Mouse (Mus musculus): ENCODE data around the gene Psg26. TPM values are rescaled to one million over a fixed set of nuclear protein-coding genes. Genes with fewer than 3 reads are reported as not detected.

The Psg26 gene
- polyA plus RNA-seq (2012; rRNA removed), result not detected in 2 replicates

DNA sequence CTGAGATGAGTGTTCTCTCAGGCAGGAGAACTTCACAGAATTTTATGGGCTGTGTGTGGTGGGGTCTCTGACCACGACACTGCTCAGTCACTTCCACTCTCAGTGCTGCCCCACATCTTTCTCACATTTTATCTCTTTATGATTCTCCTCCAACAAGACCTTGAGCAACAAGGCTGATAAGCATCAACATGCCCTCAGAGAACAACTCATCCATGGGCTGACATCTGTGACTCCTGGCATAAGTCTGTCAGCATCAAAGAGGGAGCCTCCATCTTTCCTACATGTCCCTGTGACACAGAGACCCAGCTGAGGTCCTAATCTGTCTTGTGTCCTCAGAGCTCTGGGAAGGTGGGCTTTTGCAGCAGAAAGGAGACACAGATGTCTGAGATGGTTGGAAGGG lies at the start of gene Psg26:
TSS of gene Psg26 (minus strand) at position 101 of the 400 bp plus-strand sequence.

GRCm38 (mm10) chr7:18532169-18532568 lies 48.2 kb upstream of the Psg26 start, which contains the start of gene Psg25:
Gene Psg25 (minus strand): TSS chr7:18532269.

DNA sequence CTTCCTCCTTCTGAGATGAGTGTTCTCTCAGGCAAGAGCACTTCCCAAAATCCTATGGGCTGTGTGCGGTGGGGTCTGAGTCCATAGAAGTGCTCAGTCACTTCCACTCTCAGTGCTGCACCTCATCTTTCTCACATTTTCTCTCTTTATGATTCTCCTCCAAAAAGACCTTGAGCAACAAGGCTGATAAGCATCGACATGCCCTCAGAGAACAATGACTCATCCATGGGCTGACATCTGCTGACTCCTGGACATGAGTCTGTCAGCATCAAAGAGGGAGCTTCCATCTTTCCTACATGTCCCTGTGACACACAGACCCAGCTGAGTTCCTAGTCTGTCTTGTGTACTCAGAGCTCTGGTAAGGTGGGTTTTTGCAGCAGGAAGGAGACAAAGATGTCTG lies 52.0 kb downstream of the Psg26 start, which contains the start of gene Psg28:
TSS of gene Psg28 (minus strand) at position 101 of the 400 bp plus-strand sequence.

Other genes with a start within 250 kb of the Psg26 start
- gene Mill1, start 238.8 kb downstream of the Psg26 start, polyA plus RNA-seq (2012; rRNA removed), result 0.04 TPM in 1 of 2 replicates, not detected in the other
- not detected in 2 replicates for gene Psg18, start 129.2 kb downstream of the Psg26 start, polyA plus RNA-seq (2012; rRNA removed)
- gene Psg28, start 52.1 kb downstream of the Psg26 start, polyA plus RNA-seq (2012; rRNA removed), result 0.02 TPM in 1 of 2 replicates, not detected in the other
- not detected in 2 replicates for gene Psg25, start 48.1 kb upstream of the Psg26 start, polyA plus RNA-seq (2012; rRNA removed)
- not detected in 2 replicates for gene Psg27, start 83.1 kb upstream of the Psg26 start, polyA plus RNA-seq (2012; rRNA removed)
- gene Psg23, start 132.3 kb upstream of the Psg26 start, polyA plus RNA-seq (2012; rRNA removed), result 0.03 TPM in 1 of 2 replicates, not detected in the other
- not detected in 2 replicates for gene Psg21, start 172.5 kb upstream of the Psg26 start, polyA plus RNA-seq (2012; rRNA removed)
- gene Psg20, start 202.0 kb upstream of the Psg26 start, polyA plus RNA-seq (2012; rRNA removed), result not detected in 2 replicates
- not detected in 2 replicates for gene Psg22, start 233.9 kb upstream of the Psg26 start, polyA plus RNA-seq (2012; rRNA removed)